Mouse (Mus musculus) forebrain, embryonic 13.5 days (tissue): Measurements from ENCODE around the gene Folr1. TPM values are rescaled to one million over a fixed set of nuclear protein-coding genes. Genes with fewer than 3 reads are reported as not detected.

Experiments used
- ATAC-seq: fragments of 200-750 bp; cut with Nextera tagmentation; 2 replicates; pipeline ENCODE4 v1.8.0; 2017
- H3K27ac ChIP-seq: fragments of 300-500 bp; sonication (generic); 2 replicates; pipeline ENCODE4 v1.5.1; 2015; ENCODE audit warnings: inconsistent platforms, mild to moderate bottlenecking, moderate library complexity
- H3K27me3 ChIP-seq: fragments of 300-500 bp; sonication (generic); 2 replicates; pipeline ENCODE4 v1.6.1; 2015; ENCODE audit warnings: mild to moderate bottlenecking, inconsistent platforms
- H3K36me3 ChIP-seq: fragments of 300-500 bp; sonication (generic); 2 replicates; pipeline ENCODE4 v1.6.1; 2015; ENCODE audit warnings: mild to moderate bottlenecking, inconsistent platforms; ENCODE audit not compliant: poor library complexity, severe bottlenecking
- H3K4me1 ChIP-seq: fragments of 300-500 bp; sonication (generic); 2 replicates; pipeline ENCODE4 v1.6.1; 2015; ENCODE audit warnings: inconsistent platforms
- H3K4me2 ChIP-seq: fragments of 300-500 bp; sonication (generic); 2 replicates; pipeline ENCODE4 v1.6.1; 2015; ENCODE audit warnings: inconsistent platforms, mild to moderate bottlenecking, moderate library complexity
- H3K4me3 ChIP-seq: fragments of 300-500 bp; sonication (generic); 2 replicates; pipeline ENCODE4 v1.5.1; 2015; ENCODE audit warnings: mild to moderate bottlenecking, inconsistent platforms
- H3K9ac ChIP-seq: fragments of 300-500 bp; sonication (generic); 2 replicates; pipeline ENCODE4 v1.6.1; 2015; ENCODE audit warnings: mild to moderate bottlenecking, inconsistent platforms
- H3K9me3 ChIP-seq: fragments of 300-500 bp; sonication (generic); replicated peaks from 2 replicates; pipeline ENCODE4 v1.6.1; 2016; ENCODE audit warnings: inconsistent platforms
- WGBS: fragments of 180-500 bp; shearing (Covaris S2); methylation state at CpG from one replicate; pipeline ENCODE4 v1.1.7; 2015; 5-methylcytosine and 5-hydroxymethylcytosine counted together
- polyA plus RNA-seq: library from polyadenylated mRNA; unstranded; fragments of >200 nt; fragmentation: Nextera tagmentation; extraction: Ambion mirVana; gene quantifications from 2 replicates; pipeline ENCODE4 v1.2.1, GENCODE M21; 2015

The Folr1 gene
- 8.6 and 20.1 TPM in 2 replicates for polyA plus RNA-seq

DNA sequence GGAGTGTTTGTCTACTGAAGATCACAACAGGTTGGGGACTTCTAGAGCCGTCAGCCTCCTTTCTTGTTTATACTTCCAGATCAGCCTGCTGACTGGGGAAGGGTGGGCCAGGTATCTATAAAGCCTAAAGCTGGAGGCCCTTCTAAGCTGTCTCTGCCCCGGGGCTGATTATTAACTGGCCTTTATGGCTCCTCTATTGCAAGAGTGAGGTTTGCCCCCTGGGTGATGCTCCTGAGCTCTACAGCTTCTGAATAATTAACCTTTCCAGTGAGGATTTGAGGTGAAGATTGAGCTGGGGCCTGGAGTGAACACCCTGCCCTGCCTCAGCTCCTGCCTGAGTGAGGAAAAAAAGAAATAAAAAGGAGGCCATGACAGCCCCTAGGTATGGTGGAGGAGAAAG, at the start of gene Folr1:
Gene Folr1 (minus strand): TSS at position 160 of the 400 bp plus-strand sequence.
- no peak within 1 kb of the TSS for H3K4me3 ChIP-seq
- no peaks in the 10 kb centered on the region for H3K36me3 ChIP-seq
- no peak within 1 kb of the TSS for H3K27ac ChIP-seq
- no peaks in the 10 kb centered on the region for H3K9me3 ChIP-seq
- H3K9ac ChIP-seq = no peak within 1 kb of the TSS
- no peaks in the 10 kb centered on the region for H3K27me3 ChIP-seq
- H3K4me1 ChIP-seq = 0 out of 2 replicates have a peak, but pooled peaks cover 2% of the 10 kb centered on the region
- no peak for ATAC-seq
- 77% methylated on average over 2 of the region's 2 CpGs for WGBS
- no peak within 1 kb of the TSS for H3K4me2 ChIP-seq

- no peaks in the 10 kb centered on the region for H3K27me3 ChIP-seq
- H3K4me3 ChIP-seq = no peak overlapping the region
- H3K9me3 ChIP-seq = no peaks in the 10 kb centered on the region
- H3K4me2 ChIP-seq = no peak overlapping the region
- 17% methylated on average over 1 of the region's 1 CpGs for WGBS
- no peak overlapping the region for H3K9ac ChIP-seq
- H3K27ac ChIP-seq = no peak overlapping the region
- peak; percentile 81 for ATAC-seq
- H3K36me3 ChIP-seq = peaks cover 17% of the 10 kb centered on the region
- no peaks in the 10 kb centered on the region for H3K4me1 ChIP-seq
Observed at GRCm38 (mm10) chr7:101918071-101918470, 47.5 kb upstream of the Folr1 start.

DNA sequence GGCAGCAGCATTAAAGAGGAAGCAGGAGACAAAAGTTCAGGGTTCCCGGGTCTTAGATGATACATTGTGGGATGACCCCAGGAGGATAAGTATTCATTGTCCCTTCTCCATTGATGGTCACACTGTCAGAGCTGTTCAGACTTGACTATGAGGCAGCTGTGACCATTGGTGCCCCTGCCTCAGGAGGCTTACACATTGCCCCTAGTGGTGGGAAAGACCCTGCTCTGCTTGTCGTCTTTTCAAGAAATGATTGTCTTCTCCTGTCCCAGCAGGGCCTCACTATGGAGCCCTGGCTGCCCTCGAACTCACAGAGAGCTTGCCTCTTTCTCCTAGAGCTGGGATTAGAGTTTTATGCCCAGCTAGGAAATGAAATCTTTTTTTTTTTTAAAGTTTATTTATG, 41.4 kb upstream of the Folr1 start:
- Histone ChIP-seq H3K4me2 (no peak overlapping the region), H3K36me3 (peaks cover 61% of the 10 kb centered on the region)

GRCm38 (mm10) chr7:101910138-101910537, 39.5 kb upstream of the Folr1 start:
- Histone ChIP-seq H3K27me3 (no peaks in the 10 kb centered on the region), H3K4me3 (no peak overlapping the region), H3K4me1 (peaks cover 28% of the 10 kb centered on the region), H3K4me2 (no peak overlapping the region), H3K27ac (no peak overlapping the region), H3K9me3 (no peaks in the 10 kb centered on the region), H3K36me3 (peaks cover 61% of the 10 kb centered on the region), H3K9ac (no peak overlapping the region)
- ATAC-seq = no peak
- WGBS = 91% methylated on average over 4 of the region's 4 CpGs

More for the DNA sequence above, 41.4 kb upstream of the Folr1 start:
- no peak overlapping the region for H3K4me3 ChIP-seq
- 57% methylated on average over 3 of the region's 3 CpGs for WGBS
- H3K9me3 ChIP-seq = no peaks in the 10 kb centered on the region
- no peak overlapping the region for H3K9ac ChIP-seq
- no peaks in the 10 kb centered on the region for H3K27me3 ChIP-seq
- peaks cover 17% of the 10 kb centered on the region for H3K4me1 ChIP-seq
- ATAC-seq = no peak
- H3K27ac ChIP-seq = no peak overlapping the region

GRCm38 (mm10) chr7:101908367-101908766, 37.8 kb upstream of the Folr1 start:
- WGBS = 87% methylated on average over 4 of the region's 4 CpGs
- Histone ChIP-seq H3K9me3 (no peaks in the 10 kb centered on the region), H3K4me3 (no peak overlapping the region), H3K4me2 (no peak overlapping the region), H3K27me3 (no peaks in the 10 kb centered on the region), H3K9ac (peak overlapping the region; percentile 17; the same call in 1 of the 2 replicates), H3K36me3 (peaks cover 46% of the 10 kb centered on the region), H3K27ac (no peak overlapping the region), H3K4me1 (peaks cover 32% of the 10 kb centered on the region)
- ATAC-seq = no peak

DNA sequence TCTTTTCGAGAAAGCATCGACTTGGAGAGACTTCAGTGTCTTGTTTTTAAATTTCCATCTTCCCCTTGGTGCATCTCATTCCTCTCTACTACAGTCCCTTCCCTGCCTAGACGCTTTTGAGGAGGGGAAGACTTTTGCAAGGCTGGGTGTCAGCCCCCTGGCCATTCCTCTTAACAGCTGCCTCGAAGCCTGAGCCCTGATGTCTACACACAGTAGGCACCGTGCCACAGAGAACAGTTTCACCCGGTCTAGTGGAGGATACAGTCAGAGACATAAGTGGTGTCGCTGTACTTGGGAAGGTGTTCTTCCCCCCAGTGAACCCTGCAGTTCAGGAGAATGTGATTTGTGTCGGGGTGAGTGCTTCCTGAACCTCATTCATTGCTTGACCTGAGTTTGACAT, 36.1 kb upstream of the Folr1 start:
- H3K4me1 ChIP-seq = peaks cover 32% of the 10 kb centered on the region
- H3K4me2 ChIP-seq = peak overlapping the region; percentile 77
- peaks cover 5% of the 10 kb centered on the region; the same call in 1 of the 2 replicates for H3K9me3 ChIP-seq
- H3K36me3 ChIP-seq = peaks cover 42% of the 10 kb centered on the region
- H3K9ac ChIP-seq = peak overlapping the region; percentile 91
- 83% methylated on average over 8 of the region's 8 CpGs for WGBS
- ATAC-seq = no peak
- H3K27ac ChIP-seq = no peak overlapping the region
- peak overlapping the region; percentile 84 for H3K4me3 ChIP-seq
- no peaks in the 10 kb centered on the region for H3K27me3 ChIP-seq

- WGBS = 21% methylated on average over 11 of the region's 11 CpGs
- Histone ChIP-seq H3K9ac (peak within 1 kb of the TSS; percentile 91), H3K4me1 (peaks cover 32% of the 10 kb centered on the region), H3K36me3 (peaks cover 38% of the 10 kb centered on the region), H3K9me3 (peaks cover 5% of the 10 kb centered on the region; the same call in 1 of the 2 replicates), H3K27me3 (no peaks in the 10 kb centered on the region), H3K4me3 (peak within 1 kb of the TSS; percentile 84), H3K27ac (peak within 1 kb of the TSS; percentile 93), H3K4me2 (peak within 1 kb of the TSS; percentile 77)
- no peak for ATAC-seq
Observed at GRCm38 (mm10) chr7:101906287-101906681, 35.7 kb upstream of the Folr1 start, which contains the start of gene Tomt. Tomt (minus strand) TSS chr7:101906359.

GRCm38 (mm10) chr7:101905561-101906286, 35.1 kb upstream of the Folr1 start, which contains the start of gene Lamtor1:
Lamtor1 (plus strand) TSS chr7:101905904.
- under 1% methylated on average over 61 of the region's 61 CpGs for WGBS

GRCm38 (mm10) chr7:101902846-101903245, 32.3 kb upstream of the Folr1 start:
- Histone ChIP-seq H3K9ac (no peak overlapping the region), H3K4me1 (peaks cover 21% of the 10 kb centered on the region), H3K4me3 (no peak overlapping the region), H3K9me3 (peaks cover 5% of the 10 kb centered on the region; the same call in 1 of the 2 replicates), H3K27me3 (no peaks in the 10 kb centered on the region), H3K36me3 (peaks cover 37% of the 10 kb centered on the region), H3K4me2 (no peak overlapping the region), H3K27ac (no peak overlapping the region)
- no peak for ATAC-seq

More at GRCm38 (mm10) chr7:101905561-101906286, 35.1 kb upstream of the Folr1 start, which contains the start of gene Lamtor1:
- H3K4me1 ChIP-seq = peaks cover 32% of the 10 kb centered on the region
- peaks cover 5% of the 10 kb centered on the region; the same call in 1 of the 2 replicates for H3K9me3 ChIP-seq
- peak within 1 kb of the TSS; percentile 84 for H3K4me3 ChIP-seq
- H3K27me3 ChIP-seq = no peaks in the 10 kb centered on the region
- peaks cover 38% of the 10 kb centered on the region for H3K36me3 ChIP-seq
- H3K27ac ChIP-seq = peak within 1 kb of the TSS; percentile 93
- peak; percentile 99 for ATAC-seq
- H3K9ac ChIP-seq = peak within 1 kb of the TSS; percentile 91
- peak within 1 kb of the TSS; percentile 77 for H3K4me2 ChIP-seq

DNA sequence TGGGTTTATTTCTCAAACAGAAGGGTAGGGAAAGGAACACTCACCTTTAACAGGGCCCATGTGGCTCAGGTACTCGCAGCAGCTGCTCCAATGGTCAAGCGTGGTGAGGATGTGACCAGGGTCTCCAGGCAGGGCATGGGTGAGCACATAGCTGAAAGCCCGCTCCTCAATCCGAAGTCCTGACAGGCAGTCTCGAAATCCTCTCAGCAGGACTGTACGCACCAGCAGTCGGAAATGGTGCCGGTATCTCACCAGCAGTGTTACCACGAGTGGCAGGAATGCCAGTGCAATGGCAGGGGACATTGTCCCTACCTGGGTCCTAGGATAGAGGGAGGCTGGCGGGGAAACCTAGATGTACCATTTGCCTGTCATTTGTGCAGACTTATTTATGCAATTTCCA, 31.4 kb upstream of the Folr1 start:
- H3K27ac ChIP-seq = no peak overlapping the region
- H3K4me1 ChIP-seq = peaks cover 20% of the 10 kb centered on the region
- no peak for ATAC-seq
- WGBS = 95% methylated on average over 10 of the region's 10 CpGs
- no peak overlapping the region for H3K4me2 ChIP-seq
- H3K9ac ChIP-seq = no peak overlapping the region
- peaks cover 37% of the 10 kb centered on the region for H3K36me3 ChIP-seq
- H3K4me3 ChIP-seq = no peak overlapping the region
- no peaks in the 10 kb centered on the region for H3K27me3 ChIP-seq
- H3K9me3 ChIP-seq = peaks cover 5% of the 10 kb centered on the region; the same call in 1 of the 2 replicates

GRCm38 (mm10) chr7:101900331-101901097, 29.9 kb upstream of the Folr1 start:
- H3K9ac ChIP-seq = no peak overlapping the region
- no peak for ATAC-seq
- 93% methylated on average over 16 of the region's 16 CpGs for WGBS

More at GRCm38 (mm10) chr7:101900331-101901097, 29.9 kb upstream of the Folr1 start:
- Histone ChIP-seq H3K4me3 (no peak overlapping the region), H3K9me3 (peaks cover 5% of the 10 kb centered on the region; the same call in 1 of the 2 replicates), H3K27me3 (no peaks in the 10 kb centered on the region), H3K4me2 (no peak overlapping the region), H3K36me3 (peaks cover 37% of the 10 kb centered on the region), H3K27ac (no peak overlapping the region), H3K4me1 (peaks cover 14% of the 10 kb centered on the region)
